Mouse (Mus musculus) heart, embryonic 14.5 days (tissue): ENCODE measurements around the gene Hs3st5. TPM values are rescaled to one million over a fixed set of nuclear protein-coding genes. Genes with fewer than 3 reads are reported as not detected.

Experiments used
- ATAC-seq: fragments of 200-750 bp; cut with Nextera tagmentation; 2 replicates; pipeline ENCODE4 v1.8.0; 2017; ENCODE audit warnings: low read depth, moderate TSS enrichment; ENCODE audit not compliant: insufficient number of reproducible peaks, insufficient read depth, low FRiP score
- H3K27ac ChIP-seq, 2 experiments: fragments of 200-500 bp in 1 of 2; fragments of 300-500 bp in 1 of 2; sonication (generic) in 1 of 2; replicated peaks in 1 of 2; 2 replicates each; pipeline ENCODE4 v1.5.1; 2012 to 2014; ENCODE audit warnings: low read depth in 2 of 2, low read length in 2 of 2, control low read depth in 1 of 2, mild to moderate bottlenecking in 1 of 2, mixed read lengths in 1 of 2; ENCODE audit not compliant: control insufficient read depth in 1 of 2, insufficient read depth in 1 of 2
- H3K27me3 ChIP-seq: fragments of 300-500 bp; sonication (generic); 2 replicates; pipeline ENCODE4 v1.6.1; 2014; ENCODE audit warnings: mild to moderate bottlenecking, low read length, control low read depth; ENCODE audit not compliant: control insufficient read depth, insufficient read depth
- H3K36me3 ChIP-seq: fragments of 300-500 bp; sonication (generic); 2 replicates; pipeline ENCODE4 v1.6.1; 2014; ENCODE audit warnings: mild to moderate bottlenecking, control low read depth, low read length, mixed read lengths; ENCODE audit not compliant: control insufficient read depth, insufficient read depth
- H3K4me1 ChIP-seq, 2 experiments: fragments of 200-500 bp in 1 of 2; fragments of 300-500 bp in 1 of 2; sonication (generic) in 1 of 2; 2 replicates each; pipeline ENCODE4 v1.6.1; 2012 to 2014; ENCODE audit warnings: low read length in 2 of 2, control low read depth in 1 of 2, mixed read lengths in 1 of 2; ENCODE audit not compliant: control insufficient read depth in 2 of 2, insufficient read depth in 2 of 2
- H3K4me2 ChIP-seq: fragments of 300-500 bp; sonication (generic); 2 replicates; pipeline ENCODE4 v1.6.1; 2014; ENCODE audit warnings: mild to moderate bottlenecking, low read length
- H3K4me3 ChIP-seq, 2 experiments: fragments of 200-500 bp in 1 of 2; fragments of 300-500 bp in 1 of 2; sonication (generic) in 1 of 2; 2 replicates each; pipeline ENCODE4 v1.5.1; 2012 to 2014; ENCODE audit warnings: low read length in 2 of 2, mild to moderate bottlenecking in 2 of 2, control low read depth in 1 of 2, low read depth in 1 of 2, moderate library complexity in 1 of 2; ENCODE audit not compliant: control insufficient read depth in 1 of 2, insufficient read depth in 1 of 2
- H3K9ac ChIP-seq: fragments of 300-500 bp; sonication (generic); 2 replicates; pipeline ENCODE4 v1.6.1; 2014; ENCODE audit warnings: mild to moderate bottlenecking, low read length
- H3K9me3 ChIP-seq: fragments of 300-500 bp; sonication (generic); 2 replicates; pipeline ENCODE4 v1.6.1; 2016; ENCODE audit warnings: low read length, control low read depth; ENCODE audit not compliant: control insufficient read depth
- WGBS: fragments of 180-500 bp; shearing (Covaris S2); extraction: QIAGEN DNeasy Blood & Tissue Kit; methylation state at CpG from one replicate; pipeline ENCODE4 v1.1.7; 2014; 5-methylcytosine and 5-hydroxymethylcytosine counted together
- polyA plus RNA-seq: library from polyadenylated mRNA; unstranded; fragments of >200 nt; fragmentation: Nextera tagmentation; extraction: Ambion mirVana; gene quantifications from 2 replicates; pipeline ENCODE4 v1.2.1, GENCODE M21; 2014

Hs3st5 gene
- polyA plus RNA-seq, 1 experiment from 2014 or later: 0.19 TPM

DNA sequence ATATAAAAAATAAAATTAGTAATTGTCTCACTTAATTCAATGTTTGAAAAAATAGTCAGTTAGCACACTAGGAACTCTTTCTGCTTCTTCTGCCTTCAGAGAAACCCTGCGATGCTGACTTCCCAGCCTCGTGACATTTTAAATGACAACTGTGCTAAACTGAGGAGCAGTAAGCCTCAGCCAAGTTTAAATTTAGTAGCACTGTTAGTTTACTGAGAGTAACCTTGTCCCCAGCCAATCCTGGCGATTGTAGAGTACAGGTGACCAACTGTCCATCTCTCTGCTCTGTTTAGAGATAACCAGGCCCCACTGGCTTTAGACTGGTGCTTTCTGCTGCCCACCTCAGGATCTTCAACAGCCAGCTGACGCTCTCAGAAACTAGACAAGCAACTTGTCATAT is 121.3 kb downstream of the Hs3st5 start:
- WGBS: 62% methylated on average over 4 of the region's 4 CpGs
- Histone ChIP-seq H3K36me3 (no peaks in the 10 kb centered on the region), H3K4me3 (no peak overlapping the region), H3K4me2 (no peak overlapping the region), H3K9ac (no peak overlapping the region), H3K27ac (no peak overlapping the region), H3K27me3 (no peaks in the 10 kb centered on the region), H3K4me1 (no peaks in the 10 kb centered on the region), H3K9me3 (no peaks in the 10 kb centered on the region)
- ATAC-seq: no peak

GRCm38 (mm10) chr10:36631746-36632145 is 125.1 kb downstream of the Hs3st5 start:
- H3K27ac ChIP-seq: no peak overlapping the region

DNA sequence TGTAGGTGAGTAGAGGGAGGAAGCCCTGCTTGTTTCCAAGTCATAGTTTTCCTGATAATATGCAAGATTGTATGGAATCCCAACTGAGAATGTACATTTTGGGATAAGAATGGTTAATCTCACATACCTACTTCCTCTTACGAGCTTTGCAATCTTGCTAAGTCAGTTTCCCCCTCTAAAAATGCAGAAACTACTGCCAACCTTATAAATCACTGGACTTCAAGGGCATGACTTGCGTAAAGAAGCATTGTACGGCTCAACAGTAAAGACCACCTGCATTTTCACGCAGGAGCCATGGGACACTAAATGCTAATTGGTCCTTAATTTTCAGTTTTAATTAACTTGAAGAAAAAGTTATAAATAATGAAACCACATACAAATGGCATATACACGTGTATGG is 144.0 kb downstream of the Hs3st5 start:
- Histone ChIP-seq H3K27ac (no peak overlapping the region), H3K27me3 (no peaks in the 10 kb centered on the region), H3K36me3 (no peaks in the 10 kb centered on the region), H3K4me2 (no peak overlapping the region), H3K9me3 (no peaks in the 10 kb centered on the region), H3K4me1 (no peaks in the 10 kb centered on the region), H3K4me3 (no peak overlapping the region), H3K9ac (no peak overlapping the region)
- ATAC-seq: no peak
- WGBS: 78% methylated on average over 5 of the region's 5 CpGs

More at GRCm38 (mm10) chr10:36631746-36632145, 125.1 kb downstream of the Hs3st5 start:
- Histone ChIP-seq H3K4me2 (no peak overlapping the region), H3K4me1 (no peaks in the 10 kb centered on the region), H3K36me3 (no peaks in the 10 kb centered on the region), H3K27me3 (no peaks in the 10 kb centered on the region), H3K9ac (no peak overlapping the region), H3K4me3 (no peak overlapping the region), H3K9me3 (no peaks in the 10 kb centered on the region)
- WGBS: 53% methylated on average over 1 of the region's 1 CpGs
- no peak for ATAC-seq

DNA sequence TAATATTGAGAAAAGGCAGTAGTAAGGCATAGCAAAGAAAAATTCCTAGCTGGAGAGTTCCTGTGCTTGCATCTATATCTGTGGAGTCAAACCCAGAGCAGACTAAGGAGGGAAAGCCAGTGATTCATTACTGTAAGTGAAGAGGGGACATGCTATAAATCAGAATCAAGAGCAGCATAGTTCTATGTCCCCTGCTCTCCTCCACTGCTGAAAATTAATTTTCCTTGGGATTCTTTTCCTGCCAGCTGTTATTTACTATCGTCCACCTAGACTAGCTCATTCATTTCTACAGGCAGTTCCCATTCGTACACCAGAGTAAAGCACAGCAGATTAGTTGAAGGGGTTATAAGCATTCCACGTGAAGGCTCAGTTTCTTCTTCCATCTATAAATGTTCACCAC is 207.4 kb downstream of the Hs3st5 start:
- Histone ChIP-seq H3K9ac (no peak overlapping the region), H3K36me3 (no peaks in the 10 kb centered on the region), H3K4me3 (no peak overlapping the region), H3K4me2 (no peak overlapping the region), H3K4me1 (no peaks in the 10 kb centered on the region), H3K27ac (no peak overlapping the region), H3K27me3 (no peaks in the 10 kb centered on the region), H3K9me3 (no peaks in the 10 kb centered on the region)
- no peak for ATAC-seq
- WGBS: 82% methylated on average over 3 of the region's 3 CpGs

DNA sequence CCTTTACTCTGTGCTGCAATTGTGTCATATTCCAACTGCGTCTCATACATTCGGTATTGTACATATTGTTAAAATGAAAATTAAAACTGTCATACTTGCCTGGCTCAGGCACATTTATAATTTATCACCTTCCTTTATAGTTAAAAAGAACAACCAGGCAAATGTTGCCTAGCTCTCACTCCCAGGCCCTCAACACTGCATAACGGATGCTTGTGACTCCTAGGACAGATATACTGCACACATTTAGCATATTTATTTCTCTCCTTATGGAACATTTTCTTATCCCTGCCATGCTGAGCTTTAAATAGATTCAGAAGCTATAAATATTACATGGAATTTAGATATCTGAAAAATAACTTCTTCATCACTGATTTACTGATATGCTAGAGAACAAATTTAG is 219.6 kb downstream of the Hs3st5 start:
- Histone ChIP-seq H3K4me2 (no peak overlapping the region), H3K36me3 (no peaks in the 10 kb centered on the region), H3K27me3 (no peaks in the 10 kb centered on the region), H3K4me1 (no peaks in the 10 kb centered on the region), H3K9ac (no peak overlapping the region), H3K27ac (no peak overlapping the region), H3K9me3 (no peaks in the 10 kb centered on the region), H3K4me3 (no peak overlapping the region)
- no peak for ATAC-seq
- 89% methylated on average over 3 of the region's 3 CpGs for WGBS

DNA sequence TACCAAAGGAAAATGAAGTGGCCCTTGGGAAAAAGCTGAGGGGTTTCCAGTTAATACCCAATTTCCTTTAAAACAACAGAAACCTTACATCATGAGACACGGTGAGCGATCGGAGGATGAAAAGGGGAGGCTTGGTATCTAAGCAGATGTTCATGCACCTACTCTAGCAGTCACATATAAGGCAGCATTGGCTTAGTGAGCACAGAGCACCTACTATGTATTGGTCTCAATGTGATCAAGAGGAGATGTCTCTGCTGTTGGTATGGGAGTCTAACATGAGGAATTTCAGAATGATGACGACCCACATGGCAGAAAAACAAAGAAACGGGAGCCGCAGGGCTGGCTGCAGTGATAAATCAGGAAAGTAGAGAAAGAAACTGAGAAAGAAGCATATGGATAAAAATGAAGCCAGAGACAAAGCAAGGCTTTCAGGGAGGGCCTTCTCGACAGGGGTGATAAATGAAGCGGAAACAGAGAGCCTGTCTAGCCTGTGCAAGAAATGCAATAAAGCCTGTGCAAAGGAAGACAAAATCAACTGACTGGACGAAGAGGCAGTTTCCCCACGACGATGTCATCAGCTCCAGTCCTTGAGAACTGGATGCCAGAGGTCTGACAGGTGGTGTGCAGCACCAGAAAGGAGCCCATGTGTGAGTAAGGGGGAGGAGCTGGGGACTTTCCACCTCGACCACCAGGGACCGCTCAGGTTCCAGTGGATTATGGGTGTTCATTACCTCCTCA is 222.9 kb downstream of the Hs3st5 start:
- Histone ChIP-seq H3K27me3 (no peaks in the 10 kb centered on the region), H3K4me2 (no peak overlapping the region), H3K27ac (no peak overlapping the region), H3K9ac (no peak overlapping the region), H3K4me3 (no peak overlapping the region), H3K36me3 (no peaks in the 10 kb centered on the region), H3K9me3 (no peaks in the 10 kb centered on the region), H3K4me1 (no peaks in the 10 kb centered on the region)
- ATAC-seq: no peak
- WGBS: 68% methylated on average over 13 of the region's 13 CpGs

GRCm38 (mm10) chr10:36739375-36739774 is 232.8 kb downstream of the Hs3st5 start:
- no peak for ATAC-seq
- H3K27ac ChIP-seq: no peak overlapping the region
- no peaks in the 10 kb centered on the region for H3K27me3 ChIP-seq
- H3K4me1 ChIP-seq: no peaks in the 10 kb centered on the region
- H3K9ac ChIP-seq: no peak overlapping the region
- H3K9me3 ChIP-seq: no peaks in the 10 kb centered on the region
- H3K36me3 ChIP-seq: no peaks in the 10 kb centered on the region
- no peak overlapping the region for H3K4me2 ChIP-seq
- no peak overlapping the region for H3K4me3 ChIP-seq

DNA sequence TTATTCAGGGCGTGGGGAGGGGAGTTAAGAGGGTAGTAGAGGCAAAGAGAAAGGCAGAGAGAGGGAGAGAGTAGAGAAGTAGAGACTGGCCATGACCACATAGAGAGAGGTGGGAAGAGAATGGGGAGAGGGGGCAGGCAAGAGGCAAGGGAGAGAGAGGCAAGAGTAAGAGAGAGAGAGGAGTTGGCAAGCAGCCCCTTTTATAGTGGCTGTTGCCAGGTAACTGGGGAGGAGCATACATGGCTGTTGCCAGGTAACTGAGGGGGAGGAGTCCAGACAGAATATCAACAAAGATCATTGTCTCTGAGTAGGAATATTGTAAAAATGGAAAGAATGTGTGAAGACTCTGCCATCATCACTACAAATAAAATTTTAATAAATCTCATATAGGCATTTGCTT is 243.4 kb downstream of the Hs3st5 start:
- H3K4me3 ChIP-seq: no peak overlapping the region
- no peaks in the 10 kb centered on the region for H3K9me3 ChIP-seq
- no peak overlapping the region for H3K4me2 ChIP-seq
- H3K27me3 ChIP-seq: no peaks in the 10 kb centered on the region
- ATAC-seq: no peak
- no peak overlapping the region for H3K27ac ChIP-seq
- 67% methylated on average over 1 of the region's 1 CpGs for WGBS
- H3K4me1 ChIP-seq: peaks cover 0 to 3% of the 10 kb centered on the region in 2 experiments; a peak in 1 of 4 replicates
- H3K36me3 ChIP-seq: no peaks in the 10 kb centered on the region
- H3K9ac ChIP-seq: no peak overlapping the region
